Mouse (Mus musculus): Measurements from ENCODE around the gene Elf2. TPM values are rescaled to one million over a fixed set of nuclear protein-coding genes. Genes with fewer than 3 reads are reported as not detected.

The Elf2 gene
- total and polyA plus RNA-seq, 3 experiments, result 31.2 to 41.2 (median 32.2) TPM

- Histone ChIP-seq H3K36me3 (replicated peaks in 1 of 2; ENCODE audit: control insufficient read depth in 1 of 2, insufficient read depth in 1 of 2, low read length in 1 of 2) (peaks cover 0 to 16% of the 10 kb centered on the region in 2 experiments), H3K27ac (ENCODE audit: insufficient read depth, low read depth) (peak within 1 kb of the TSS; percentile 65; the same call in 1 of the 2 replicates), H3K27me3 (replicated peaks) (no peaks in the 10 kb centered on the region), H3K4me3 (replicated peaks in 1 of 3; ENCODE audit: low read depth in 2 of 3, low read length in 2 of 3, poor library complexity in 1 of 3) (peak within 1 kb of the TSS; percentile 68 to 90 (median 85)), H3K9ac (ENCODE audit: insufficient read depth, low read depth) (peak within 1 kb of the TSS; percentile 70), H3K4me1 (ENCODE audit: control insufficient read depth in 1 of 2, insufficient read depth in 2 of 2) (peaks cover 6 to 33% of the 10 kb centered on the region in 2 experiments), H3K79me2 (replicated peaks; ENCODE audit: control insufficient read depth, extremely low read depth, insufficient read depth, poor library complexity, severe bottlenecking) (peaks cover 13% of the 10 kb centered on the region), H3K9me3 (replicated peaks; ENCODE audit: low read length) (no peaks in the 10 kb centered on the region), H3K4me2 (ENCODE audit: insufficient read depth, low read depth, poor library complexity, severe bottlenecking) (peak within 1 kb of the TSS; percentile 95)
- dilution Hi-C loops (cut with MboI; ENCODE audit: extremely low pct_ligation_motif_present, extremely low pct_unique_long_range_greater_than_20kb, low sequenced_read_pairs) (no loop called here), in situ Hi-C loops (cut with MboI; ENCODE audit: low pct_ligation_motif_present, low pct_unique_long_range_greater_than_20kb, low sequenced_read_pairs) (loop anchor here (25.0 kb wide), 1 partner anchor 787 kb away; the partner anchor contains the start of gene Slc7a11)
- peak; percentile 69 for DNase-seq (ENCODE audit: extremely low read depth)
- TF ChIP-seq MAZ (IDR thresholded peaks at IDR 0.05; ENCODE audit: low read depth, low read length), result no peak
- TF ChIP-seq ZKSCAN1 (IDR thresholded peaks at IDR 0.05; ENCODE audit: borderline replicate concordance, low read depth, low read length), result no peak
- no peak for TF ChIP-seq JUND (conservative IDR thresholded peaks at IDR 0.05; ENCODE audit: low read depth, low read length)
- TF ChIP-seq IRF4 (IDR thresholded peaks at IDR 0.05; ENCODE audit: low read depth, low read length), result peak; percentile 37; the same call in 1 of the 2 replicates
- TF ChIP-seq UBTF (IDR thresholded peaks at IDR 0.05; ENCODE audit: low read depth, low read length), result peak; percentile 86
- TF ChIP-seq EP300 (IDR thresholded peaks at IDR 0.05; ENCODE audit: low read length), result no peak
- TF ChIP-seq CHD1 (IDR thresholded peaks at IDR 0.05; ENCODE audit: low read depth, low read length), result peak; percentile 99
- TF ChIP-seq CHD2 (IDR thresholded peaks at IDR 0.05; ENCODE audit: low read length), result no peak
- TF ChIP-seq RCOR1 (conservative IDR thresholded peaks at IDR 0.05; ENCODE audit: low read depth, low read length), result no peak; the same call in 1 of the 2 replicates
- TF ChIP-seq NRF1 (IDR thresholded peaks at IDR 0.05; ENCODE audit: low read depth, low read length), result no peak
- TF ChIP-seq GABPA (IDR thresholded peaks at IDR 0.05; ENCODE audit: insufficient replicate concordance, low read depth, low read length), result no peak
- no peak for TF ChIP-seq PAX5 (IDR thresholded peaks at IDR 0.05; ENCODE audit: low read length)
- peak; percentile 77 for TF ChIP-seq MAX (IDR thresholded peaks at IDR 0.05; ENCODE audit: low read length)
- no peak for TF ChIP-seq E2F4 (IDR thresholded peaks at IDR 0.05; ENCODE audit: insufficient replicate concordance, low read depth, low read length)
- peak; percentile 63; the same call in 1 of the 2 replicates for TF ChIP-seq ZMIZ1 (IDR thresholded peaks at IDR 0.05; ENCODE audit: low read depth, low read length)
- no peak for TF ChIP-seq SMC3 (IDR thresholded peaks at IDR 0.05; ENCODE audit: low read depth, low read length)
- no peak for TF ChIP-seq KAT2A (IDR thresholded peaks at IDR 0.05; ENCODE audit: insufficient replicate concordance, low read length)
- no peak for TF ChIP-seq CTCF (conservative IDR thresholded peaks at IDR 0.05 in 1 of 2, IDR thresholded peaks at IDR 0.05 in 1 of 2; ENCODE audit: low read depth in 2 of 2, low read length in 2 of 2)
- TF ChIP-seq TCF12 (IDR thresholded peaks at IDR 0.05; ENCODE audit: low read depth, low read length), result peak; percentile 77
- TF ChIP-seq ZNF384 (IDR thresholded peaks at IDR 0.05; ENCODE audit: low read depth, low read length), result no peak
- TF ChIP-seq ETS1 (conservative IDR thresholded peaks at IDR 0.05; ENCODE audit: low read depth, low read length), result no peak
- peak; percentile 62 for TF ChIP-seq HCFC1 (IDR thresholded peaks at IDR 0.05; ENCODE audit: low read depth, low read length)
- no peak for TF ChIP-seq JUN (IDR thresholded peaks at IDR 0.05; ENCODE audit: insufficient read depth, low read depth, low read length)
- peak; percentile 76 for TF ChIP-seq NELFE (IDR thresholded peaks at IDR 0.05; ENCODE audit: low read depth, low read length)
- 0 out of 2 replicates have a peak, but pooled peaks have one; percentile 56 for TF ChIP-seq POLR2AphosphoS2 (IDR thresholded peaks at IDR 0.05; ENCODE audit: low read depth, low read length)
- TF ChIP-seq BHLHE40 (IDR thresholded peaks at IDR 0.05; ENCODE audit: low read depth, low read length), result peak; percentile 64
- peak; percentile 85 for TF ChIP-seq POLR2A (IDR thresholded peaks at IDR 0.05; ENCODE audit: low read depth, low read length)
- no peak for TF ChIP-seq RAD21 (IDR thresholded peaks at IDR 0.05; ENCODE audit: low read depth, low read length)
- peak; percentile 40; the same call in 1 of the 2 replicates for TF ChIP-seq SIN3A (IDR thresholded peaks at IDR 0.05; ENCODE audit: low read length)
- no peak for TF ChIP-seq USF1 (IDR thresholded peaks at IDR 0.05; ENCODE audit: low read depth, low read length)
- no peak for TF ChIP-seq USF2 (conservative IDR thresholded peaks at IDR 0.05; ENCODE audit: low read depth, low read length)
- TF ChIP-seq TBP (conservative IDR thresholded peaks at IDR 0.05; ENCODE audit: low read depth, low read length), result peak; percentile 56; the same call in 1 of the 2 replicates
- TF ChIP-seq MYC (IDR thresholded peaks at IDR 0.05; ENCODE audit: low read depth, low read length), result peak; percentile 85; the same call in 1 of the 2 replicates
- peak; percentile 83 for TF ChIP-seq MXI1 (IDR thresholded peaks at IDR 0.05; ENCODE audit: low read depth, low read length)
- no peak for TF ChIP-seq ZC3H11A (IDR thresholded peaks at IDR 0.05; ENCODE audit: low read depth, low read length)
- TF ChIP-seq ELF1 (IDR thresholded peaks at IDR 0.05; ENCODE audit: low read depth, low read length), result peak; percentile 51; the same call in 1 of the 2 replicates
- TF ChIP-seq MAFK (IDR thresholded peaks at IDR 0.05; ENCODE audit: insufficient replicate concordance, low read length), result no peak
- peak; percentile 29; the same call in 1 of the 2 replicates for TF ChIP-seq MEF2A (IDR thresholded peaks at IDR 0.05; ENCODE audit: borderline replicate concordance, low read depth, low read length)
These were observed 115.9 kb downstream of the Elf2 start, which contains the start of gene Noct for GRCm38 (mm10) chr3:51224363-51225225. TSS of gene Noct (plus strand) at chr3:51224447.
